8 mouse cellular contexts compared by ENCODE assay signal in genomic region chr5:99578692-99579091, GRCm38 (mm10).
DNase-seq lines count a peak whose midpoint lies in the region; ATAC-seq lines count a peak whose summit lies in the region.

No protein-coding gene starts in this region.

- no peak overlapping the region for H3K4me3 ChIP-seq in heart, embryonic 11.5 days (ENCODE audit: low read depth, low read length)
- no peak overlapping the region for H3K4me3 ChIP-seq in kidney, embryonic 16.5 days (ENCODE audit: low read length)
- H3K4me3 ChIP-seq in stomach, embryonic 14.5 days (ENCODE audit: low read depth, low read length), result no peak overlapping the region

- no peak; the same call in 1 of the 2 replicates for ATAC-seq in cerebellum, adult (ENCODE audit: insufficient number of reproducible peaks, low FRiP score, low TSS enrichment)
- ATAC-seq in common myeloid progenitor, adult 5-6 weeks (replicated peaks; ENCODE audit: low read depth, poor library complexity, severe bottlenecking), result peak; percentile 95
- ATAC-seq in heart, embryonic 11.5 days (replicated peaks; ENCODE audit: insufficient number of reproducible peaks, low FRiP score, low TSS enrichment), result 0 out of 2 replicates have a peak, but pooled peaks have one; percentile 39
- ATAC-seq in kidney, embryonic 16.5 days (ENCODE audit: low FRiP score, low TSS enrichment), result peak; percentile 88
- ATAC-seq in stomach, embryonic 14.5 days (ENCODE audit: insufficient number of reproducible peaks, insufficient read depth, low FRiP score, low read depth), result peak; percentile 42; the same call in 1 of the 2 replicates

- H3K9ac ChIP-seq in heart, embryonic 11.5 days (ENCODE audit: low read depth, low read length), result no peak overlapping the region
- H3K9ac ChIP-seq in kidney, embryonic 16.5 days (replicated peaks; ENCODE audit: low read length), result no peak overlapping the region
- no peak overlapping the region for H3K9ac ChIP-seq in stomach, embryonic 14.5 days (replicated peaks; ENCODE audit: low read depth, low read length)

- peak; percentile 33 for DNase-seq in cerebellum, adult 11 months
- peak; percentile 60 for DNase-seq in ZHBTc4 (ENCODE audit: low read depth, low spot score)
- DNase-seq in mesoderm, embryonic 11.5 days (ENCODE audit: low read depth, low spot score), result peak; percentile 61

- H3K4me1 ChIP-seq in heart, embryonic 11.5 days (ENCODE audit: control insufficient read depth, insufficient read depth, low read length), result peaks cover 10% of the 10 kb centered on the region
- no peaks in the 10 kb centered on the region for H3K4me1 ChIP-seq in kidney, embryonic 16.5 days (ENCODE audit: insufficient read depth, low read length)
- no peaks in the 10 kb centered on the region for H3K4me1 ChIP-seq in stomach, embryonic 14.5 days (ENCODE audit: control insufficient read depth, insufficient read depth, low read length)

- no peaks in the 10 kb centered on the region for H3K36me3 ChIP-seq in heart, embryonic 11.5 days (ENCODE audit: control insufficient read depth, insufficient read depth, low read length)
- no peaks in the 10 kb centered on the region for H3K36me3 ChIP-seq in kidney, embryonic 16.5 days (ENCODE audit: insufficient read depth, low read length)
- H3K36me3 ChIP-seq in stomach, embryonic 14.5 days (ENCODE audit: control insufficient read depth, insufficient read depth, low read length), result no peaks in the 10 kb centered on the region

- WGBS in heart, embryonic 11.5 days (ENCODE audit: insufficient replicate concordance), result 8% methylated on average over 4 of the region's 4 CpGs
- WGBS in kidney, embryonic 16.5 days, result 13% methylated on average over 4 of the region's 4 CpGs
- WGBS in stomach, embryonic 14.5 days, result 11% methylated on average over 4 of the region's 4 CpGs

- no peak overlapping the region for H3K4me2 ChIP-seq in heart, embryonic 11.5 days
- H3K4me2 ChIP-seq in kidney, embryonic 16.5 days (replicated peaks; ENCODE audit: low read depth, low read length), result no peak overlapping the region
- no peak overlapping the region for H3K4me2 ChIP-seq in stomach, embryonic 14.5 days (replicated peaks; ENCODE audit: low read depth, low read length)

- H3K9me3 ChIP-seq in heart, embryonic 11.5 days (replicated peaks; ENCODE audit: control insufficient read depth, low read length), result no peaks in the 10 kb centered on the region
- H3K9me3 ChIP-seq in kidney, embryonic 16.5 days (ENCODE audit: low read length), result no peaks in the 10 kb centered on the region
- H3K9me3 ChIP-seq in stomach, embryonic 14.5 days (ENCODE audit: control insufficient read depth, low read depth, low read length), result no peaks in the 10 kb centered on the region

- no peaks in the 10 kb centered on the region for H3K27me3 ChIP-seq in heart, embryonic 11.5 days (ENCODE audit: control insufficient read depth, insufficient read depth, low read length)
- H3K27me3 ChIP-seq in kidney, embryonic 16.5 days (ENCODE audit: insufficient read depth, low read length), result no peaks in the 10 kb centered on the region
- no peaks in the 10 kb centered on the region for H3K27me3 ChIP-seq in stomach, embryonic 14.5 days (ENCODE audit: control insufficient read depth, insufficient read depth, low read length)

- no peak overlapping the region for H3K27ac ChIP-seq in heart, embryonic 11.5 days (ENCODE audit: low read depth, low read length)
- no peak overlapping the region for H3K27ac ChIP-seq in kidney, embryonic 16.5 days (ENCODE audit: low read length)
- H3K27ac ChIP-seq in stomach, embryonic 14.5 days (ENCODE audit: low read length), result no peak overlapping the region
